Mouse (Mus musculus) forebrain, embryonic 16.5 days (tissue): ENCODE data around the gene Slc38a8. TPM values are rescaled to one million over a fixed set of nuclear protein-coding genes. Genes with fewer than 3 reads are reported as not detected.

Experiments used
- ATAC-seq: fragments of 200-750 bp; cut with Nextera tagmentation; 2 replicates; pipeline ENCODE4 v1.8.0; 2017; ENCODE audit warnings: mild to moderate bottlenecking, moderate library complexity
- H3K27ac ChIP-seq: fragments of 300-500 bp; sonication (generic); 2 replicates; pipeline ENCODE4 v1.5.1; 2014; ENCODE audit warnings: low read length, control low read depth
- H3K27me3 ChIP-seq: fragments of 300-500 bp; sonication (generic); replicated peaks from 2 replicates; pipeline ENCODE4 v1.6.1; 2014; ENCODE audit warnings: low read length; ENCODE audit not compliant: control insufficient read depth, insufficient read depth
- H3K36me3 ChIP-seq: fragments of 300-500 bp; sonication (generic); 2 replicates; pipeline ENCODE4 v1.6.1; 2014; ENCODE audit not compliant: control insufficient read depth, insufficient read depth
- H3K4me1 ChIP-seq: fragments of 300-500 bp; sonication (generic); replicated peaks from 2 replicates; pipeline ENCODE4 v1.6.1; 2014; ENCODE audit warnings: low read length; ENCODE audit not compliant: control insufficient read depth, insufficient read depth
- H3K4me2 ChIP-seq: fragments of 300-500 bp; sonication (generic); 2 replicates; pipeline ENCODE4 v1.6.1; 2014; ENCODE audit warnings: mild to moderate bottlenecking, low read length, control low read depth
- H3K4me3 ChIP-seq: fragments of 300-500 bp; sonication (generic); replicated peaks from 2 replicates; pipeline ENCODE4 v1.5.1; 2014; ENCODE audit warnings: mild to moderate bottlenecking, low read length, control low read depth
- H3K9ac ChIP-seq: fragments of 300-500 bp; sonication (generic); replicated peaks from 2 replicates; pipeline ENCODE4 v1.6.1; 2014; ENCODE audit warnings: low read depth, low read length, control low read depth
- H3K9me3 ChIP-seq: fragments of 300-500 bp; sonication (generic); 2 replicates; pipeline ENCODE4 v1.6.1; 2016; ENCODE audit warnings: low read length; ENCODE audit not compliant: control insufficient read depth
- WGBS: fragments of 180-500 bp; shearing (Covaris S2); extraction: QIAGEN DNeasy Blood & Tissue Kit; methylation state at CpG from one replicate; pipeline ENCODE4 v1.1.7; 2014; 5-methylcytosine and 5-hydroxymethylcytosine counted together
- polyA plus RNA-seq: library from polyadenylated mRNA; unstranded; fragments of >200 nt; fragmentation: Nextera tagmentation; extraction: Ambion mirVana; gene quantifications from 2 replicates; pipeline ENCODE4 v1.2.1, GENCODE M21; 2015

The Slc38a8 gene
- polyA plus RNA-seq, 1 experiment from 2014 or later, result not detected

DNA sequence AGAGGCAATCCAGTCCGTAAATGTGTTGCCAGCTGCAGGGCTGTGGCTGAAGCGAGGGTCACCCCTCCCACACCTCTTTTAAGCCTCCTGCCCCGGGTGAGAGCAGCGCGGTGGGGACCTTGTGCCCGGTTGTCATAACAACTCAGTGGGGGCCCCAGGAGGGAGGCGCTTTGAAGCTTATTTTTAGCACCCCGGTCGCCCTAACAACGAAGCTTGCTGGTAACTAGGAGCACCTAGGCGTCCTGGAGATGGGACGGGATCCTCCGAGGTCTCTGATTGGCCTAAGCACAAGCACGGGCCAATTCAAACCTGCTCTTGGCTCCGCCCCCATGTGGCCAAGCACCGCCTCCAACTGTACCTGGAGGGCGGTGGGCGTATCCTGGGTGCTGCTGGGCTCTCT lies 35.4 kb downstream of the Slc38a8 start:
- no peak overlapping the region for H3K9ac ChIP-seq
- H3K27ac ChIP-seq, result no peak overlapping the region
- no peak overlapping the region for H3K4me3 ChIP-seq
- peak overlapping the region; percentile 26 for H3K4me2 ChIP-seq
- ATAC-seq, result peak; percentile 37
- H3K36me3 ChIP-seq, result no peaks in the 10 kb centered on the region
- peaks cover 25% of the 10 kb centered on the region for H3K4me1 ChIP-seq
- WGBS, result 4% methylated on average over 18 of the region's 18 CpGs
- H3K9me3 ChIP-seq, result no peaks in the 10 kb centered on the region
- no peaks in the 10 kb centered on the region for H3K27me3 ChIP-seq

DNA sequence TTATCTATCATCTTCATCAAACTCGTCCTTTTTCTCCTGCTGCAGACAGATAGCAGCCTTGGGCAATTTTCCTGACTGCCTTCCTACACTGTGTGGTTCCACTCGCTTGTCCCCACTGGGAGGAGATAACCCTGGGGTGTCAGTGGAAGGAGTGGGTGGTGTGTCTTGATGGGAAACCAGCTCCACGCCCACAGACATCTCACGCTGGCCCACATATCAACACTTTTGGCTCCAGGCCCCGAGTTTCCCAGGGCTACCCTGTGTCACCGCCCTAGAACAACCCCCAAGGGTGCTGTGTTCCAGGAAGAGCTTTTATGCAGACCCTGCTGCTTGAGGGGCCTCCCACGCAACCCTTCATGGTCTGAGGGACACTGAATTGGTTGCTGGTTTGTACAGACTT lies 37.8 kb downstream of the Slc38a8 start:
- no peaks in the 10 kb centered on the region for H3K36me3 ChIP-seq
- no peak overlapping the region for H3K4me3 ChIP-seq
- peaks cover 37% of the 10 kb centered on the region for H3K4me1 ChIP-seq
- no peaks in the 10 kb centered on the region for H3K27me3 ChIP-seq
- no peak overlapping the region for H3K9ac ChIP-seq
- no peaks in the 10 kb centered on the region for H3K9me3 ChIP-seq
- WGBS, result 40% methylated on average over 7 of the region's 7 CpGs
- H3K27ac ChIP-seq, result no peak overlapping the region
- ATAC-seq, result no peak
- no peak overlapping the region for H3K4me2 ChIP-seq

DNA sequence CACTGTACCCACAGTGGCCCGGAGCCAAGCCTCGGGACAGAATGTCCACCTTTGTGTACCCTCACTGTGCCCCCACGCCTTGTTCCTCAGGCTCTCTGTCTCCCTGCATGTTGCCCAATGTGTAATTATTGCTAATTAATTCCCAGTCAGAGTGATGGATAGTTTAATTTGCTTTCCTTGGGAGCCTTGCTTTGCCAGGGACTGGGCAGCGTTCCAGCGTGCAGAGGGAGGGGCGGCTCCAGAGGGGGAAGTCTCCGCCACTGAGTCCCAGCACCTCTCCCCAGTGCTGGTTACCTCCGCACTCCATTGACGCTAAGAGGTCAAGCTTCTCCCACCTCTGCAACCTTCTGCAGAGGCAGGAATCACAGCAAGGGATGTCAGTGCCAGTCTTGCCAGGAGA lies 40.1 kb downstream of the Slc38a8 start:
- H3K4me3 ChIP-seq, result no peak overlapping the region
- WGBS, result 15% methylated on average over 9 of the region's 9 CpGs

DNA sequence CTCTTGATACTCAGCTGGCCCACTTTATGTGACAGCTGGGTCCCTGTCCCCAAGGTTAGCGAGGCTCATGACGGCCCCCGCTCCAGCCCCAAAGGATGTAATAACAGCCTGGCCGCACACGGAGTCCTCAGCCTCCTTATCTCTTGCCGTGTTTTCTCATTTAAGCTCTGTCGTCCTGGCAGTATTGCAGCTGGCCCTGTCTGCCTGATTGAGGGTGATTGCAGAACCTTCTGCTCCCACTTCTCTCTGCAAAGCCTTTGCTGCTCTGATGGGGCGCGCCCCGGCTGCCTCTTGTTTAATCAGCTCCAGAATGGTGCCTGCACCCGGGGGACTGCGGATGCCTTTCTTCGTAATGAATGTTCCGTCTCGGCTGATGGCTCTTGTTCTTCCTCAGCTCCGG lies 41.8 kb downstream of the Slc38a8 start:
- Histone ChIP-seq H3K9ac (no peak overlapping the region), H3K4me3 (no peak overlapping the region), H3K27me3 (no peaks in the 10 kb centered on the region), H3K27ac (no peak overlapping the region), H3K4me1 (peaks cover 23% of the 10 kb centered on the region), H3K36me3 (no peaks in the 10 kb centered on the region), H3K9me3 (no peaks in the 10 kb centered on the region), H3K4me2 (peak overlapping the region; percentile 5; the same call in 1 of the 2 replicates)
- 31% methylated on average over 16 of the region's 16 CpGs for WGBS
- peak; percentile 45; the same call in 1 of the 2 replicates for ATAC-seq

More for the DNA sequence above, 40.1 kb downstream of the Slc38a8 start:
- Histone ChIP-seq H3K9me3 (no peaks in the 10 kb centered on the region), H3K36me3 (no peaks in the 10 kb centered on the region), H3K4me1 (peaks cover 30% of the 10 kb centered on the region), H3K9ac (no peak overlapping the region), H3K27ac (no peak overlapping the region), H3K4me2 (no peak overlapping the region), H3K27me3 (no peaks in the 10 kb centered on the region)
- ATAC-seq, result peak; percentile 67

GRCm38 (mm10) chr8:119456045-119456444 lies 45.5 kb downstream of the Slc38a8 start:
- Histone ChIP-seq H3K27me3 (no peaks in the 10 kb centered on the region), H3K4me2 (no peak overlapping the region), H3K4me1 (peaks cover 11% of the 10 kb centered on the region), H3K9me3 (no peaks in the 10 kb centered on the region), H3K27ac (no peak overlapping the region), H3K4me3 (no peak overlapping the region), H3K36me3 (no peaks in the 10 kb centered on the region), H3K9ac (no peak overlapping the region)
- ATAC-seq, result no peak
- 79% methylated on average over 5 of the region's 5 CpGs for WGBS

DNA sequence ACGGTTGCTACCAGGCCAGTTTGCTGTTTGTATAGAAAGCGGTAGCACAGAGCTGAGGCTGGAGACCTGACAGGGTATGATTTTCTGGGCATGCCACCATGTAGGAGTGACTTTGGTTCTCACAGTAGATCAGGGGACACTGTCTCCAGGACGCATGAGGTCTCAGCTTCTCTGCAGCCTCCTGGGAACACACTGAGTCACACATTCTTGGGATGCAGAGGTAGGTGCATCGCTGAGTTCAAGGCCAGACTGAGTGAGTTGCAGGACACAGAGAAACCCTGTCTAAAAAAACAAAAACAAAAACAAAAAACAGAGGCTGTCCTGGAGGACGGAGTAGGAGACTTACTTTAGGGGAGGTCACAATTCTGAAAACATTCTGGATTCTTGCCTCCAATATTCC lies 48.6 kb downstream of the Slc38a8 start:
- Histone ChIP-seq H3K9me3 (no peaks in the 10 kb centered on the region), H3K4me3 (no peak overlapping the region), H3K4me1 (peaks cover 2% of the 10 kb centered on the region; the same call in 1 of the 2 replicates), H3K27ac (no peak overlapping the region), H3K4me2 (no peak overlapping the region), H3K36me3 (no peaks in the 10 kb centered on the region), H3K9ac (no peak overlapping the region), H3K27me3 (peaks cover 9% of the 10 kb centered on the region; the same call in 1 of the 2 replicates)
- ATAC-seq, result no peak
- 94% methylated on average over 5 of the region's 5 CpGs for WGBS

DNA sequence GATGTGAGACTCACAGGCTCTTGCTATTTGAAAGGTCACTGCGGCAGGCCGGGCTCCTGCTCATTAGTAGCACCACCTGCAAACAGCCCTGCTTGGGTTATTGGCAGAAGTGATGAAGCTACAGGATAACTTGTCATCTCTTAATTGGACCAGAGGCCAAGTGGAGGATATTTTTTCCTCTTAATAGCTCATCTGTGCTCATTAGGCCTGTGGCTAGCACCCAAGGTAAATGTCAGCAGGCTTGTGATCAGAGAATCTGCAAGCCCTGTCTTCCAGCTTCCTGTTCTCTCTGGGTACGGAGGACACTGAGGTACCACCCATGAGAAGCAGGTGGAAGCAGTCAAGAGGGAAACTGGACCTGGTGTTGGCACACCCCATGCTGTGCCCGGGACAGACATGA lies 50.4 kb downstream of the Slc38a8 start:
- no peak for ATAC-seq
- Histone ChIP-seq H3K4me1 (peaks cover 15% of the 10 kb centered on the region), H3K4me2 (no peak overlapping the region), H3K4me3 (no peak overlapping the region), H3K9ac (no peak overlapping the region), H3K36me3 (no peaks in the 10 kb centered on the region), H3K27ac (no peak overlapping the region), H3K27me3 (peaks cover 14% of the 10 kb centered on the region; the same call in 1 of the 2 replicates), H3K9me3 (no peaks in the 10 kb centered on the region)
- 80% methylated on average over 4 of the region's 4 CpGs for WGBS

DNA sequence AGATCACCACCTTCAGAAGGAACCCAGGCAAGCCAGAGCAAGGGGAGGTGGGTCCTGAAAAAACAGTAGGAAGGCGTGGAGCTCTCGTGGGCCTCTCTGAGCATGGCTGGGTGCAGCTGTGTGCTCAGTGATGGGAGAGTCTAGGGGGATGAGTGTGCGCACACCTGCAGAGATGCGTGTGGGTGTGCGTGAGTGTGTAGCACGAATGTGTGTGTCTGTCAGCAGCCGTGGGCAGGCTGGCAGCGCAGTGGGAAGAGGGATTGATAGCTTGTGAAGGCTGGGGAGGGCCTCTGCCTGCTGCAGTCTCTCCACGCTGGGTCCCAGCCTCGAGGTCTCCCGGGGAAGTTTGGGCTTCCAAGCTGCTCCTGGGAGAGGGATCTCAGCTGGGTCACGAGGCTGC lies 51.9 kb downstream of the Slc38a8 start:
- H3K36me3 ChIP-seq, result no peaks in the 10 kb centered on the region
- H3K27me3 ChIP-seq, result peaks cover 14% of the 10 kb centered on the region; the same call in 1 of the 2 replicates
- no peaks in the 10 kb centered on the region for H3K9me3 ChIP-seq
- H3K27ac ChIP-seq, result no peak overlapping the region
- no peak overlapping the region for H3K4me3 ChIP-seq
- peaks cover 15% of the 10 kb centered on the region for H3K4me1 ChIP-seq
- WGBS, result 83% methylated on average over 12 of the region's 12 CpGs
- H3K4me2 ChIP-seq, result no peak overlapping the region
- no peak overlapping the region for H3K9ac ChIP-seq
- ATAC-seq, result no peak

GRCm38 (mm10) chr8:119447781-119448170 lies 53.7 kb downstream of the Slc38a8 start:
- no peaks in the 10 kb centered on the region for H3K9me3 ChIP-seq
- H3K9ac ChIP-seq, result peak overlapping the region; percentile 71
- no peaks in the 10 kb centered on the region for H3K36me3 ChIP-seq
- H3K27ac ChIP-seq, result no peak overlapping the region
- H3K4me2 ChIP-seq, result peak overlapping the region; percentile 90
- 0 out of 2 replicates have a peak, but pooled peaks have one; percentile 8 for ATAC-seq
- H3K4me1 ChIP-seq, result peaks cover 15% of the 10 kb centered on the region
- peaks cover 14% of the 10 kb centered on the region; the same call in 1 of the 2 replicates for H3K27me3 ChIP-seq
- WGBS, result under 1% methylated on average over 16 of the region's 17 CpGs
- peak overlapping the region; percentile 65 for H3K4me3 ChIP-seq
